Mouse (Mus musculus) gastrocnemius, adult 2 months (tissue): Measurements from ENCODE around the gene Epc2. TPM values are rescaled to one million over a fixed set of nuclear protein-coding genes. Genes with fewer than 3 reads are reported as not detected.

ENCODE experiments used
- DNase-seq: peaks from one replicate; pipeline ENCODE4 v3.0.0; 2022
- H3K27ac ChIP-seq: fragments of 200-600 bp; 2 replicates; pipeline ENCODE4 v1.8.1; 2022; ENCODE audit warnings: mild to moderate bottlenecking
- H3K4me3 ChIP-seq: fragments of 200-600 bp; 2 replicates; pipeline ENCODE4 v1.8.1; 2022; ENCODE audit warnings: mild to moderate bottlenecking, moderate library complexity
- CTCF ChIP-seq: fragments of 200-600 bp; IDR thresholded peaks from 2 replicates; pipeline ENCODE4 v1.8.1; 2022; ENCODE audit warnings: antibody characterized with exemption, mild to moderate bottlenecking, moderate library complexity
- intact Hi-C: fragments of 180-260 bp; cut with DNase I; formaldehyde crosslinking; loops from one replicate; pipeline ENCODE4 v1.15.1; 2025
- total RNA-seq, 2 experiments: library from RNA; stranded (reverse); gene quantifications; 2 replicates each; pipeline ENCODE4 v1.2.3; 2021

Epc2 gene
- total RNA-seq, 2 experiments from 2014 or later: 14.1 to 17.1 TPM

- no peak for DNase-seq
- no peak overlapping the region for H3K27ac ChIP-seq
- intact Hi-C loops: no loop called here
- TF ChIP-seq CTCF: no peak
- no peak overlapping the region for H3K4me3 ChIP-seq
Observed at GRCm38 (mm10) chr2:49590450-49590849, 139.2 kb downstream of the Epc2 start.

GRCm38 (mm10) chr2:49592926-49593325 is 141.6 kb downstream of the Epc2 start:
- Histone ChIP-seq H3K27ac (no peak overlapping the region), H3K4me3 (no peak overlapping the region)
- TF ChIP-seq CTCF: no peak
- no peak for DNase-seq
- intact Hi-C loops: no loop called here

GRCm38 (mm10) chr2:49594886-49595285 is 143.6 kb downstream of the Epc2 start:
- DNase-seq: no peak
- no peak for TF ChIP-seq CTCF
- no peak overlapping the region for H3K4me3 ChIP-seq
- no peak overlapping the region for H3K27ac ChIP-seq
- intact Hi-C loops: no loop called here

DNA sequence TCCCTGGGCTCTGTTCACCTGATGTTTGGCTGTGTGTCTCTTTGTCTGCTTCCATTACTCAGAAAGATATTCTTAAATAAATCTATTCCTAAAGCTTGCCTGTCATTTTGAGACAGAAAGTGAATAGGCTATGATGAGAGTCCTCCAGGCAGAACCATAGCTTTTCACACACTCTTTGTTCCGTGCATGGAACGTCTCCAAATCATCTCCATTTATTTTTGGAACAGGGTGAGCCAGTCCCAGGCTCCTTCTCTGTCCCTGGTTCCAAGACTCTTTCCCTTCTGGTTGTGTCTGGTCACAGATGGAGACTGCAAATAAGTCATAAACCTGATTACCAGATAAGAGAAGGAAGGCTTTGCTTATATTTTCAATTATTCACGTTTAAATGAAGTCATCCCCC is 145.0 kb downstream of the Epc2 start:
- TF ChIP-seq CTCF: no peak
- Histone ChIP-seq H3K27ac (no peak overlapping the region), H3K4me3 (no peak overlapping the region)
- intact Hi-C loops: no loop called here
- no peak for DNase-seq

DNA sequence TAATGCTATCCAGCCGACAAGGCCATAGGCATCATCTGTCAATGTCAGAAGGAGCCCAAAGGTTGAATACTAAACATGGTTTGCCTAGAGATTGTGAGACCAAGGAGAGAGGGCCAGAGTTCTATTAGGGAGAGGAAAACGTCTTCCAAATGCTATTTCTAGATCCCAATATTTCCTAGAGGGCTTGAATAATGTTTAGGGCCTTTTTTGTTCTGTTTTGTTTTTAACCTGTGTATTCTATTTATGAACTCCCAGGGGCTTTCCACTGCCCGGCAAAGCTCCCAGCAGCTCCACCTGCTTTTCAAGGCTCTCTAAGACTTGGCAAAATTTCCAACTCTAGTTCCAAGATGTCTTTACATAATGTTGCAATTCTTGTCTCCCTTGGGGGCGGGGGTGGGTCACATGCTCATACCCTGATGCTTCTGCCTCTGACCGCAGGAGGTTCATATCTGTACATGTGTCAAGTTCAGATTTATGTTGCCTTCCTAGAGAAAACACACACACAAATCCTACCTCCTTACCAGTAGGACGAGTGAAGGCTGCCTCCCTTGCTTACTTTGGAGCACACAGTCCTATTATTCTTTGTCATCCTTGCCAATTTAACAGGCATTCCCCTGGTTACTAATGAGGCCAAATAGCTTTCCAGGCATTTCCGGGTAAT is 148.9 kb downstream of the Epc2 start:
- intact Hi-C loops: no loop called here
- DNase-seq: no peak
- TF ChIP-seq CTCF: no peak

More for the DNA sequence above, 148.9 kb downstream of the Epc2 start:
- Histone ChIP-seq H3K27ac (no peak overlapping the region), H3K4me3 (no peak overlapping the region)

Other genes starting within 250 kb of the Epc2 start
- under 1 TPM; 0.10 to 0.20 TPM for gene Kif5c, start 167.8 kb downstream of the Epc2 start, total RNA-seq